Mouse (Mus musculus) C3H10T1/2 (cell line): ENCODE data around the gene Nudt17. TPM values are rescaled to one million over a fixed set of nuclear protein-coding genes. Genes with fewer than 3 reads are reported as not detected.

Experiments used
- polyA plus RNA-seq, 2 experiments: library from polyadenylated mRNA; unstranded; fragments of >200 nt; fragmentation: generic; extraction: Trizol; gene quantifications; one replicate each; pipeline ENCODE4 v1.2.1; 2012; ENCODE audit warnings: missing spikeins in 2 of 2

Gene Nudt17
- 1 to 10 TPM; 2.5 to 3.8 TPM for polyA plus RNA-seq

DNA sequence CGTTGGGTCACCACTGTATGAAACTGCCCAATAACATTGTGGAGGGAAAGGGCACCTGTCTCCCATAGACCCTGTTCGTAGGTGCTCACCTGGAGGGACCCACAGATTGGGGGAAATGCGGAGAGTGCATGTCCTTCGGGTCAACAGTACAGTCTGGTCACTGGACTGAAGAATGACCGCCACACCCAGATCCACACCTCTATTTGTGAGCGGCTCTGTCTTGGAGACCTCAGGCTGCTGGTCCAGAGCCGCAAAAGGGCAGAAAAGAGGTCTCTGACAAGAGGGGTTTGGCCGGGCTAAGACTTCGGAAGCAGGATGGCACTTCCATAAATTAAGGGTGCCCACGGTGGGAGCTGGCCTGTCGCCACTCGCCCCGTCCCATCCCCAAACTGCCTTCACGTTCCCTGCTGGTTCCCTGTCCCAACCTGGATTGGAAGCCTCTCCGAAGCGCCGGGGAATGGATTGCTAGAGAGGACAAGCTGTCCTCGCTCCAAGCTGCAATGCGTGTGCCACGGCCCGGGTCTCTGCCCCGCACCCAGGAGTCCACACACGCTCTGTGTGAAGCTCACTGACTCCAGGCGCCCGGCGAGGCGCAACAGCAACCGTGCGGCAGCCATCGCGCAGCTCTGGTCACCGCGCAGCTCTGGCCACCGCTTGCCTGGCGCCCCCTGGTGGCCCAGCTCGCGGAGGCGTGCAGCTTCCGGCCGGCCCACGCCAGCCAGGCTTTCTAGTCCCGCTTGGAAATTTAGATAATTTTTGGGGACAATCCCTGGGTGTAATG, at the start of gene Nudt17:
TSS of gene Nudt17 (minus strand) at position 660 of the 781 bp plus-strand sequence.

DNA sequence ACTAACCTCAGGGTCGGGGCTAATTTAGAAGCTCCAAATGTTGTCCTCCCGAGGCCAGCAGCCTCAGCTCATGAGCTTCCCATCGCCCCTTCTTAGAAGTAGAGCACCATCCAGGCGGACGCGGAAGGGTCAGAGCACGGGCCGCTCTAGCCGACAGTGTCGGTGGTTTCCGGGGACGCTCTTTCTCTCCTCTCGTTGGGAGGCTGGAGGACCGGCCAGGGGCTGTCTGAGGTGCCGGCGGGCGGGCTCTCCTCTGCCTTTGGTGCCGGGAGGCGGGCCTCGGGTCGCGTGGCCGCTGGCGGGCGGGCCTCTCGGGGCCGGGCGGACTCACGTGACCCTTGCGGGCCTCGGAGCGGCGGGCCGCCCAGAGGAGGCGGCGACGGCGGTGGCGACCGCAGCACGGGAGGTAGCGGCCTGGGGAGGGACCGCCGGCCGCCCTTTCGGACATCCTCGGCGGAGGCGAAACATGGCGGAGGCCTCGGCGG, 19.0 kb upstream of the Nudt17 start, which contains the start of the genes Polr3c and Rnf115:
TSS of gene Polr3c (minus strand) at position 286 of the 485 bp plus-strand sequence.
TSS of gene Rnf115 (plus strand) at position 322 of the 485 bp plus-strand sequence.

DNA sequence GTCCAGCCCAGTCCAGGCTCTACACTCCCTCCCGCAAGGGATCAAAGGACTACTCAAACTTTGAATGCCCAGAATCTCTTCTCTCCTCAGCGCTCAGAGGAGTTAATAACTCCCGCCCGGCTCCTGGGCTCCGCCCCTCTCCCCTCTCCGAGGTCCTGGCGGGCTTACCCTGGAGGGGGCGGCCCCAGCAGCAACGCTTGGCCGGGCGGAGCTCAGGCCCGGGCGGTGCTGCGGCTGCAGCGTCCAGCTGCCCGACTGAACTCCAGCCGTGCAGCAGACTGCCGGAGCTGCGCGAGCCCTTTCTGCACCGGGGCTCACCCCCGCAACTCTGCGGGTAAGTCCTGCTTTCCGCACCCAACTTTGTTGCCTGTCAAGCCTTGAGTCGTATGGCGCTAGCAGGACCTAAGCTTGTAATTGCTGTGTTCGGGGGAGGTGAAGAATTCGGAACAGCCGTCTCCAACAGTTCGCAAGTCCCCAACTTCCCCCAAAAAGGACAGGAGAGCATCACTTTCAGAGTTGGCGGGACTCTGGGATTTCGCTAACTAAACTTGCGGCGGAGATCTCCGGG, 12.1 kb downstream of the Nudt17 start, which contains the start of gene Pias3:
TSS of gene Pias3 (plus strand) at position 187 of the 568 bp plus-strand sequence.

GRCm38 (mm10) chr3:96669727-96670468, 38.5 kb downstream of the Nudt17 start, which contains the start of gene Ankrd35:
Gene Ankrd35 (plus strand): TSS chr3:96670131.

Other genes starting within 250 kb of the Nudt17 start
- not detected for gene Hfe2, start 183.4 kb downstream of the Nudt17 start, polyA plus RNA-seq
- gene Txnip, start 150.6 kb downstream of the Nudt17 start, polyA plus RNA-seq, result 100 to 1,000 TPM in 1 of 2 experiments, 1 to 10 TPM in 1; 4.2 to 111 TPM
- gene Gm16253, start 131.6 kb downstream of the Nudt17 start, polyA plus RNA-seq, result under 1 TPM; 0.23 to 0.51 TPM
- 10 to 100 TPM in 1 of 2 experiments, 1 to 10 TPM in 1; 3.2 to 21.0 TPM for gene Polr3gl, start 114.4 kb downstream of the Nudt17 start, polyA plus RNA-seq
- gene Ankrd34a, start 111.9 kb downstream of the Nudt17 start, polyA plus RNA-seq, result 1 to 10 TPM in 1 of 2 experiments, under 1 TPM in 1; 0.67 to 1.1 TPM
- 10 to 100 TPM; 16.3 to 85.1 TPM for gene Lix1l, start 107.4 kb downstream of the Nudt17 start, polyA plus RNA-seq
- 10 to 100 TPM; 55.8 to 66.9 TPM for gene Rbm8a, start 78.6 kb downstream of the Nudt17 start, polyA plus RNA-seq
- 10 to 100 TPM; 12.0 to 28.6 TPM for gene Pex11b, start 73.2 kb downstream of the Nudt17 start, polyA plus RNA-seq
- under 1 TPM; 0.01 to 0.02 TPM for gene Gm42957, start 73.1 kb downstream of the Nudt17 start, polyA plus RNA-seq
- under 1 TPM; 0.06 to 0.67 TPM for gene Itga10, start 63.0 kb downstream of the Nudt17 start, polyA plus RNA-seq
- under 1 TPM; 0.02 to 0.08 TPM for gene Ankrd35, start 38.4 kb downstream of the Nudt17 start, polyA plus RNA-seq
- gene Pias3, start 12.2 kb downstream of the Nudt17 start, polyA plus RNA-seq, result 10 to 100 TPM; 13.6 to 29.1 TPM
- 10 to 100 TPM; 22.2 to 31.1 TPM for gene Polr3c, start 19.1 kb upstream of the Nudt17 start, polyA plus RNA-seq
- 1 to 10 TPM; 1.4 to 8.0 TPM for gene Rnf115, start 19.1 kb upstream of the Nudt17 start, polyA plus RNA-seq
- not detected for gene Pdzk1, start 120.7 kb upstream of the Nudt17 start, polyA plus RNA-seq
- gene Cd160, start 120.8 kb upstream of the Nudt17 start, polyA plus RNA-seq, result under 1 TPM in 1 of 2 experiments, not detected in 1; 0.08 TPM
- under 1 TPM in 1 of 2 experiments, not detected in 1; 0.06 TPM for gene Gja5, start 196.1 kb upstream of the Nudt17 start, polyA plus RNA-seq
- gene Gpr89, start 196.8 kb upstream of the Nudt17 start, polyA plus RNA-seq, result 10 to 100 TPM in 1 of 2 experiments, 1 to 10 TPM in 1; 9.1 to 11.7 TPM
- gene Gja8, start 217.5 kb upstream of the Nudt17 start, polyA plus RNA-seq, result not detected